Mouse (Mus musculus) cerebellum, adult 11 months (tissue): ENCODE measurements around the gene Wdr70.

ENCODE experiments used
- DNase-seq: peaks from one replicate; pipeline ENCODE4 v3.0.0; 2022

Gene Wdr70

DNA sequence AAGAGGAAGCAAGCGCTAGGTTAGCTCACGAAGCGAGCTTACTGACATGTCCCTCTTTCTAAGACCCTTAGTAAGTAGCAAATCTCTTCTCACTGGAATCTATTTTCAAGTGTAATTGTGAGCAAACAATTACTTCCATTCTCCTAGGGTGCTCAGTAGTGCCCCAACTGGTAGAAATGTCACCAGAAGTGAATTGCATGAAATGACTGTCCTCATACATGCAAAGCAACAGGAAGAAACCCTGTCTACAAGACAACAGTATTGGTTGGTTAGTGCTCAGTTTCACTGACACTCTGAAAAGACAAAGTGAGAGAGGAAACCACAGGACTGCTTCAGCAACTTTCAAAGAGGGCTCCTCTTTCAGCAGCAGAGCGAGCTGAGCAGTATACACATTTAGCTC lies 173.6 kb downstream of the Wdr70 start:
- no peak for DNase-seq

DNA sequence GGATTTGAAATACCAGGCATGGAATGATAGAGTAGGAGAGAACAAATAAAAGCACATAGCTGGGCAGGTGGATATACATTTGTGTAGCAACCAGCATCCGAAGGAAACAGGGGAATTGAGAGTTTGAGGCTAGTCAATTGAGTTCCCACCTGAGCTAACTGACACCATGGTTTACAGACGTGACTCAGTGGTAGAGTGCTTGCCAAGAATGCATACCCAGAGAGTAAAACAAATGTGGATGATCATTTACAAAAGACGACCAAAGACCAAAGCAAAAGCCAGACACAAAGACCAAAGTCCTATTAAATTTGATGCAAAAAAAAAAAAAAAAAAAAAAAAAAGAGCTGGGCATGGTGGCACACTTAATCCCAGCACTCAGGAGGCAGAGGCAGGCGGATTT lies 175.7 kb downstream of the Wdr70 start:
- DNase-seq = no peak

DNA sequence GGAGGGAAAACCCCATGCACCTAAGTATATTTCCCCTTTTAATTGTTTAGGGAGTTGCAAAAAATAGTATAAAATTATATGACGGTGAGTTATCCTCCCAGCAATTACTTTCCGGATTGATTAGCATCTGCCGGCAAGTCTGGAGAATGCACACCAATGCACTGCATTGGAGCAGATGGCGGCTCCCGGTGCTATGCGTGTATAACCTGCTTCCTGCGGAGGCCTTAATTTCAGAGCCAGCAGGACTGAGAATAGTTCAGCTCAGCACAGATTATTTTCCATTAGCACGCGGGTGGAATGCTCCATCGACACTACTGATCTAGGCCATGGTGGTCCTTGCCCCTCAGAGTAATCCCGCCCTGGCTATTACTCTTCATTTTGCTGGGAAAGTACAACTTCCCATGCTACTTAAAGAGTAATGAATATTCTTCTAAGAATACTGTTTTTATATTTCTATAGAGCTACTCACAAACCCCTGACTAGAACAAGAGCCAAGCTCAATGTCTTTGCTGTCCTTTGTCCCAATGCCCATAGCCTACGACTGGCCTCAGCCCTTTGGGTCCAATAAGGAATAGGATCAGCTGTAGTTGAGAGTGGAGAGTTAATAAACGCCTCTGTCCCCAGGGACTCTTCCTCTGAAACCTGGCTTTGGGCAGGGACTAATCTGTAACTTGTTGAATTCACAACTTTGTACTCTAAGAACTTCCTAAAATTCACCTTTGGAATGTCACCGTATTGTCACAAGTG lies 176.5 kb downstream of the Wdr70 start:
- DNase-seq = peak; percentile 53

DNA sequence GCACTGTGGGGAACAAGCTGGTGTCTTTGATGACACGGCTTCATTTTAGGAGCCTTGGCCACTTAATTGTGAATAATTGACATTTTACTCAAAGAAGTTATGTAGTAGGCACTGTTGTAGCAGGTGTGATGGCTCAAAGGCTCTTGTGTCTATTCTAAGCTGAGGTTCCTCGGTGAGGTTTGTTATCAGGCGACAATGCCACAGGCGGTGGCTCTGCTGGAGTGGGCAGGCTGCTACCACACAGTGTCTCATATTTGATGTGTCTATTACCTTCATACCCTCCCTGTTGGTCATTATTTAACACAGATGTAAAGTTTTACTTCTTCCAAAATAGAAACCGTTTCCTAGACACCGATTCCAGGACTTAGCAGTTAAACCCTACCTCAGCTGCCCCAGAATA lies 177.9 kb downstream of the Wdr70 start:
- DNase-seq = no peak

DNA sequence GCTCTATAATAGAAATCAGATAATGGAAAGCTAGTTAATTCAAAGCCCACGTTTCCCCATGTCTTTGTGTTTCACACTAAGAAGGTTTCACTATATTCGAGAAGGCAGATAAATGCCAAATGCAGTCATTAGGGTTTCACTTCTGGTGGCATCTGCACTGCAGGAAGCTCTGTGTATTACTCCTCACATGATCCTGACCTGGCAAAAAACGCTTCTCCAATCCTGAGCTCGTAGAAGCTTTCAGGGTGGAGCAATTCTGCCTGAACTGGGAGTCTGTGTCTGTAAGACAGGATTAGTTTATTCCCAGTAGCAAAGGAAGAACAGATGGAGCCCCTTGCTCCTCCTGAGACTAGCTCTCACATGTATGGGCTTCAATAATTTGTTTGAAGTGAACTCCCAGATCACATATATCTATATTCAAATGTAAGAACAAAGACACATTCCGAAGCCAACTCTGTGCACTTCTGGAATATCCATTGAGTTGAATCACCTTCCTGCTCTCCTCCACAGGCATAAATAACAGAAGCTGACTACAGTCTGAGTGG lies 192.4 kb downstream of the Wdr70 start:
- no peak for DNase-seq

DNA sequence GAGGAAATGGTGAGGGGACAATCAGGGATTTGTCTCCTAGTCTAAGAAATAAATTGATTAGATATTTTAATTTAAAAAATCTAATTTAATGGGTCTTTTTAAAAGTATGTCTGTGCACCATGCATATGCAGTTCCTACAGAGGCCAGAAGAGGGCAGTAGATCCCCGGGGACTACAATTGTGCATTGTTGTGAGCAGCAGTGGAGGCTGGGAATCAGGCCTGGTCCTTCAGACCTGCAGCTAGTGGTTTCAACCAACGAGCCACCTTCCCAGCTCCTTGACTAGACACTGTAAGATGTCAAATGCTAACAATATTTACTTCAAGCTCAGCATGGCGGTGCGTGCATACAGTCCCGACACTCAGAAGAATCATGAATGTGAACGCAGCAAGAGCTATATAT lies 199.7 kb downstream of the Wdr70 start:
- DNase-seq = no peak

DNA sequence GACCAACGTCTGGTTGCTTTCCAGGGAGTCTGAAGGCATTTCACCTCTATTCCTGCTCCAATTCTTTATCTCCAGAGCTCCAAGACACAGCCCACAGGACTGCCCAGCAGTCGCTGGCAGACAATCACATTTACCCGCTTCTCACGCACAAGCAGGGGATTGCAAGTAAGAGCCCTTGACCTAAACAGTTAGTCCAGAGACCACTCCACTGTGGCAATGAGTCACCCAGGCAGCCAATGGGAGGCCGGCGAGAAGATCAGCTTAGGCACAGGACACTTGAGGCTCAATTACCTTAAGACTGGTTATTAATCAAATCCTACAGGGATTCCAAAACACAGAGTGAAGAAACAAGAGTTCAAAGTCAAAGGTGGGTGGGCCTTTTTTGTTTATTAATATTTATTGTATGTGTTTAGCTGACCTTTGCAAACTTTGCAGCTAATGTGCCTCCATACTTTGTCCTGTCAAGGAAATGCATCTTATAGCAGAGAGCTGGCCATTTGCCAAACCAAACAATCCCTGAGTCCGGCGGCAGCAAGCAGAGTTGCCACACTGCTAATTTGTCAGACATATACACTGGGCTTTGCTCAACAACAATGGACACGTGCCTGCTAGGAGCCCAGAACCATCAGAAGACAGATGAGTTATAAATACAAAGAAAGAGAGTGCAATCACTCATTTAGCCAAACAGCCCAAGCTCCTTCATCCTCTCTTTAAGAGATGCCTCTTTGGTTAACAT lies 207.3 kb downstream of the Wdr70 start:
- no peak for DNase-seq

DNA sequence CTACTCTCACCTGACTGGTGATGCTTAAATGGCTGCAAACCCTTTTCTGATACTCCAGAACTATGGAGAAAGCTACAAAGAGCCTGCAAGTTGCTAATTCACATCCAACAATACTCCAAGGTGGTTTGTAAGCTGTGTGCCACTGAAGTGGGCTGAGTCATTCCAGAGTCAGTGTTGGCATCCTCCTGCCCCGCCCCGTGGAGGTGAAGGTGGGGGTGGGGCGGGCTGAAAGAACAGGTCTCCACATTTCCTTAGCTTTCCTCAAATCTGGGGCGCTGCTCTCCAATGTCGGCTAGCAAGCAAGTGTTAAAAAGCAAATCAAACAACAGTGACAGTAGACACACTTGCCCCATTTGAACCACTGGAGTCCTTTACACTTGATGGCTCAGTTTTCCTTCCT lies 208.7 kb downstream of the Wdr70 start:
- DNase-seq = no peak

DNA sequence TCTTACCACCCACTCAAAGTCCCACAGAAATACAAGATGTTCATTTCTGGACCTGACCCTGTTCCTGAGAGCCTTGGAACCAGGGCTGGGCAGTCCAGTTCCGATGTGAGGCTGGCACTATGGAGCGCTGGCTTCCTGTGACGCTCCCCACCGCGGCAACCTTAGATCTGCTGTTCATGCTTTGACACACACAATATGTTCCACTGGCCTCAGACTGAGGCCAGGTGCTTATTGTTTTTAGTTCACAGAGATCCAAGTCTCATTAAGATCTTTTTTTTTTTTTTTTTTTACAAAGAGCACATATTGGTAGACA lies 209.7 kb downstream of the Wdr70 start:
- no peak for DNase-seq

DNA sequence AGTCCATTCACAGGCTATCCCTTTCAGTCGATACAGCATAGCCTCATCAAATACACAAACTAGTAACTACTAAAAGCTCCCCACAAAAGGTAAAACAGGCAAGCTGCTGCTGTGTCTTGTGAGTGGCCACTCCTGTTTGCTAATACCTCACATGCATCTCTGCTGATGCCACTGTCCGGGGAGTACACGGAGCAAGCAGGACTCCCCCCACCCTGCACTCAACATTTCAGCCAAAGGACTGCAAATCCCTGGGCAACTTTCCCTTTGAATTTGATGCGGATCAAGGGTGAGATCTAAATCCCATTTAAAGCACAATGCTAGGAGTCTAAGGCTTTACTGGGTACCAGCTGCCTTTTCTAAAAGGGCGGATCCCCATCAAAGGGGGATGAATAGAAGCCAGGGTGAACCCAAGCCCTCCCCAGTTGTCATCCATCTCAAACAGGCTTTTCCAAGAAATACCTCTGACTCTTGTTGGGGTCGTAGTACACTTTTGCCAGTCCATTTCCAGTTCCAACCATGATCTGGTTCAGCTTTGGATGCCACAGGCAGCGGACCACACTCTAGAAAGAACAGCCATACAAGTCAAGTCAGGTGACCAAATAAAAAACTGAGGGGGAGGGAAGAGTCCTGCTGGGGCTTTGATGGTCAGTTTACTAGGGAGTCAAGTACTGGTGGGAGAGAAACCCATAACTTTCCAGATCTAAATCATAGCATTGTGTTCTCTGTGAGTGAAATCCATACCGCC lies 210.2 kb downstream of the Wdr70 start:
- DNase-seq = no peak

DNA sequence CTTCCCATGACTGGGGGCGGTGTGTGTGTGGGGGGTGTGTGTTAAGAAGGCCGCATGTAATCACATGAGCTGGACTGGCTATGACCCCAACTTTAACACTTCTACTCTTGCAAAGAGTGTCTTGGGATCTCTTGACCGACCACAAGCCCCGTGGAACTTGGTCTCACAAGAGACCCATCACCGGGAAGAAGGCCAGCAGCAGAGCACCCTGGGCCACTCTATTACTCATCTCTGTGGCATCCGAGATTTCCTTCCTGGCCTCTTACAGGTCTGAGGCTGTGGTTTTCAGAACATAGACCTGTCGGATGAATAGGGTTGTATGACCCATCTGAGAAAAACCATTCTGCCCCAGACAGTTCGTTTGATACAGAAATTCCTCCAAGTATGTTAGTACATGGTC lies 212.4 kb downstream of the Wdr70 start:
- no peak for DNase-seq

DNA sequence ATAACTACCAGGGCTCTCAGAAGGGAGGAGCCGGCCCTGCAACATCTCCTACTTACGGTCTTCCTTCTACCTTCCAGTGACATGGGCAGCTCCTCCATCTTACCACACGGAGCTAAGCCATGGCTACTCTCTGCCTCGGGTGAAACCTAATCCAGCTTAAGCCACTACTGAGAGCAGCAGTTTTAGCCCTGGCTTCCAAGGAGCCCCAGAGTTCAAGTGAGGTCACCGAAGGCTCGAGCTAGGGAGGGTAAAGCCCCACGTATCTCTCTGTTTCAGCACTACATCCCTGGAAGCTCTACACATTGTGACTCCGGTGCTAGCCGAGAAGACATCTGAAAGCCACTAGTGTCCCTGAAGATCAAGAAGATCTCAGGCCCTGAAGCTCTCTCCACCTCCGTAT lies 213.9 kb downstream of the Wdr70 start:
- no peak for DNase-seq

DNA sequence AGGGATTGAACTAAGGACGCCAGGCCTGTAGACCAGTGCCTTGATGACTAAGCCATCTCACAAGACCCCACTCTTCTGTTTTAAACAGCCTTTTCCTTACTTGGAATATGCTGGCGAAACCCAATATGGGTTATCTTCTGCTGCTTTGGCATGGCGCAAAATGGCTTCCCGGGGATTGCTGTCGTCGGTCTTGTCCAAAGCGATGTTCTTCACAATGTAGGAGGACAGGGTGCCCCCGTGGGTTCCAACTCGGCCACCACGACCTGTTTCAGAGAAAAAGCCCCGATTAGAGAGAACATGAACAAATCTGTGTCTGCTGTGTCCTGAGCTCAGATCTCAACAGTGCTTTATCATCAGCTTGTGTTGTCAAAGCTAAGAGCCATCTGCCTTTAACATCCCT lies 214.8 kb downstream of the Wdr70 start:
- no peak for DNase-seq

DNA sequence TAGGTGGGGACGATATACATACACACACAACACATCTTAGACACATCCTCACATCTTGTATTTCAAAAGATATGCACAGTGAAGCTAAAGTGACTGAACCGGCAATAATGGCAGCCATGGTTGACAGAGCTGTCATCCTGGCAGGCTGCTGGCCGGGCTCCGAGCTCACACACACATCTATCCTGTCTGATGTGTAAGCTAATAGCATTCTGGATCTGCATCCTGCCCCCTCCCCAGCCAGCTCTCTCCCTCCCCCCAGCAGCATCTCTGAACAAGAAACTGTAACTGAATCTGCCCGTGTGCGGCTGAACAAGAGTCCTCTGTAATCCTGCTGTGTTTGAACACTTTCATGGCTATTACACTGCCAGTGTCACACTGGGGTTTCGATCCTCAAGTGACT lies 219.1 kb downstream of the Wdr70 start:
- DNase-seq = no peak

DNA sequence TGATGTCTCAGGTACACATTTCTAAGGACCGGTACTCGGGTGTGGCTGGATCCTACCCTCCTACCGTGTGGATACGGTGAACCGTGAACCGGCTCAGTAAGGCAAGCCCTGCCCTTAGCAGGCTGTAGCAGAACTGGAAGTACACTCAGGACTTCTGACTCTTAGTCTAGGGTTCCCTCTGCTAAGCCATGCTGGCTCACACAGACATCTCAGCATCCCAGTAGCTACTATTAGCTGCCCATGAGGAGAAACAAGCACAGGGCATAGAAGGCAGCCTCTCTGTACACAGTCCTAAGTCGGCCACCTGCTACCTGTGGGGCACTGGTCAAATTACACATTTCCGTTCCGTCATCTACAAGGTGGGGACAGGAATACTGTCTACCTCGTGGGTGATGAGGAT lies 220.1 kb downstream of the Wdr70 start:
- DNase-seq = no peak

DNA sequence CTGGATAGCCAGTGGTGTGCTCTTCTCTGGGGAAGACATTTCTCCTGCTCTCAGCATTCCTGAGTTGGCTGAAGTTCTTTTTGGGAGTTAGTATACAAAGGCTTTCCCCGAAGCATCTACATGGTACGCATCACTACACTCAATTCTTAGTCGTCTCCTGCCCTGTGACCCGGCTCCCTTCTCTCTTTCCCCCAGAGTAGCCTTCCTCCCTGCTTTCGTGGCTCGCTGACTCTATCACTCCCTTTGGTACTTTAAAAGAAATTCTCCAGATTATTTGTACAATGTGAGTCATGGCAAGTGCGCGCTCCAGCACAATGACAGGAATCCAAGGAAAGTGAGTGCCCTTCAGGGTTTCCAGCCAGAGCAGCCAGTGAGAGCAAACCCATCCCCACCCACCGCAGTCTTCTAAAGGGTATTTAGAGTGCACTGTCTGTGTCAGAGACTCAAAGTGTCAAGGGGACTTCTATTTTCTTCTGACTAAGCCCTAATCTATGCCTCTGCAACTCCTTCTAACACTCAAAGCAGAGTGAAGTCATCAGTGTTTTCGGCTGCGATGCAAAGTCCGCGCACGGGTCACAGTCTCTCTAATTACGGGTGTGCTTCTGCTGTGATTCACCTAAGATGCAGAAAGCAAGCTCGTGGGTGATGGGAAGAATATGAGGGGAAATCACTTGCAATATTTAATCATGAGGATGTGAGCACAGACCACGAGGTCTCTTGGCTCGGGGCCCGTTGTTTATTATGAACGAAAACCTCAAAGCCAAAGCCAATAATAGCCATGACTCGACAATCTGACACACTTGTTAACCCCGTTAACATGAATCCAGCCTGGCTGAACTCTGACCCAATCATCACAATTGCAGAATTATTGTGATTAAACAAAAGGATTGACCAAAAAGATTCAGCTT lies 221.2 kb downstream of the Wdr70 start:
- no peak for DNase-seq

DNA sequence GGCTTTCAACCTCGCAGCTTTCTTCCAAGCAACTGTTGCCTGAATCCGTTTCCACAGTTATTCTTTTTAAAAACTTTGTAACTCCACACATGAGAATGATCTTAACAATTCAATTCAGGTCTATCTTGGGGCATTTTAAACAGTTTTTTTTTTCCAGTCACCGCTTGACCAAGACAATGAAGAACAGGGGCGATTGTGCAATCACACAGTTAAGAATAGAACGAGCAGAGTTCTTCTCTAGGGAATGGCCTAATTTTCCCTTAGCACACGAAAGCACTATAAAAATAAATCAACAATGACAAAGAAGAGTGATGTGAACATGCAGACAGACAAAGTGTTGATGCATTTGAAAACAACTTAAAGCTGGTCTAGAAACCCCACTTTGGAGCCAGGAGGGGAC lies 223.1 kb downstream of the Wdr70 start:
- DNase-seq = no peak

DNA sequence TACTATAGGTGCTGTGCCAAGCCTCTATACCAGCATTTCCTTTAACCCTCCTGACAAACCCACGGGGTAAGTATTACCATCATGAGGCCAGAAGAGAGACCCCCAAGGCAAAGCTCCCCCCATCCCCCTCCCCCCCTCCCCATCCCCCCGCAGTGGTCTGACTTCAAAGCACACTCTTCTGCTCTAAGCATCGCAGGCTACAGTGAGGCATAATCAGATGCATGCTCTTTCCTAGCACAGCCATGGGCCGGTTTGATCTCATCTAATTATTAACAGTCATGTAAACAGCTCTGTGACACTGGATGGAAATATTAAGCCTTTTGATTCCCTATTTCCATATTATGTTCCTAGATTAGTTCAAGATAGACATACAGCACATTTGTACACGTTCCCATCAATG lies 226.5 kb downstream of the Wdr70 start:
- no peak for DNase-seq

DNA sequence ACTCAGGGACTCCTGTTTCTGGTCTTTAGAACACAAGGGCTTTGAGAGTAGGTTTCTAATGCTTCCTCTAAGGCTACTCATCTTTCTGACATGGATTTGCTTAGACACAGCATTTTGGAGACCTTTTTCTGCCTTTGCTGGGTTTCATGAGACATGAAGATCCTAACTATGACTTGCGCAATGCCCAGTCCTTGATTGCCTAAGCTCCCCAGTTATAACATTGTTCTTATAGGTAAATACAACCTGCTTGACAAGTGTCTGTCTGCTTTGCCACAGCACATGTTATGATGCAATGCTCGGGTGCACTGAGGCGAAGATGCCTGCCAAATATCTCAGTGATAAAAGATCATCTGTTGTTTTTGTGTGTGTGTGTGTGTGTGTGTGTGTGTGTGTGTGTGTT lies 233.7 kb downstream of the Wdr70 start:
- DNase-seq = no peak

DNA sequence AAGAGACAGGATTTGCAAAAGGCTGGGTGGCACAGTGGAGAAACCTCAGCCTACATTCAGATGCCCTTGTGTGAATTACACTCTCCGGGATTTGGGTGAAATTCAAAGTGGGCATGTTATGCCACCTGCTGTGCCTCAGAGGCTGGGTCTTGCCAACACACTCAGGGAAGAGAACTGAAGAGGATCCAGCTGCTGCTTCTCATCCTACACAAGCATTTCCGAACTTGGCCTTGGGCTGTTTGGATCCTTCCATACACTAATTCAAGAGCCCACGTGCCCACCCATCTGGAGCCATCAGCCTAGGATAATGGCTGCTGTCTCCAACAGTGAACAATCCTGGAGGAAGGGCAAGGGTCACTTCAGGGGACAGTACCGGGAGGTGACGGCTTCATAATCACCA lies 235.7 kb downstream of the Wdr70 start:
- no peak for DNase-seq

DNA sequence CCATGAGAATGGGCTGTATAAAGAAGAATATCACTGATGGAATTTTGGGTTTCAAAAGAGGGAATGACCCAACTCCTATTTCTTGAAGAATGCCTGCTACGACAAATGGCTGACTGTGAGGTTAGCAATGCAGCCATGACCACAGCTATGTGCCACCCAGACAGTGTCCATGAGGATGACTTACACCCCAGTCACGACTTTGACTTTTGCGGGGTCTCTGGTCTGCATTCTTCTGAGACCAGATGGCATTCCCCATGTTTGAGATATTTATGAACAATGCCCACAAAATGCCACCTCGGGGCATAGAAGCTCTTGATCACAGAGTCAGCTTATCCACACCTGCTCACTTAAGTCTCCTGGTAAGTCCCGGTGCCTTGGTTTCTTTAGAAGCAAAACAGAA lies 236.1 kb downstream of the Wdr70 start:
- no peak for DNase-seq

DNA sequence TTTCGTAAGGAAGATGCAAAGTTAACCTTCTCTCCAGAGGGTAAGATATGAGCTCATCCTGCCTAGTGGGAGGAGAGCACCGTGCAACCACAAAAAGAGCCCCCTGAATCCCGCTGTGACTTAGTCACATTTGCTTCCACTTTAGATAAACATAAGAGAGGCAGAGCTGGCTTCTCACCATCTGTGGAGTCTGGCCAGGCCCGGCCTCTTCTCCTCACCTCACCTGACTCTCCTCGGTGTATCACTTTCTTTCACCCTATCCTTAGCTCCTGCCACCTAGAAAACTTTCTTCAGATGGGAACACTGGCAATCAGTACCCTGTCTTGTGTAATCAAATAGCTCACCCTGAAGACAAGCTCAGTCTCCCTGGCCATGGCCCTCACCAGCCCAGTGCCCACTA lies 240.2 kb downstream of the Wdr70 start:
- no peak for DNase-seq

DNA sequence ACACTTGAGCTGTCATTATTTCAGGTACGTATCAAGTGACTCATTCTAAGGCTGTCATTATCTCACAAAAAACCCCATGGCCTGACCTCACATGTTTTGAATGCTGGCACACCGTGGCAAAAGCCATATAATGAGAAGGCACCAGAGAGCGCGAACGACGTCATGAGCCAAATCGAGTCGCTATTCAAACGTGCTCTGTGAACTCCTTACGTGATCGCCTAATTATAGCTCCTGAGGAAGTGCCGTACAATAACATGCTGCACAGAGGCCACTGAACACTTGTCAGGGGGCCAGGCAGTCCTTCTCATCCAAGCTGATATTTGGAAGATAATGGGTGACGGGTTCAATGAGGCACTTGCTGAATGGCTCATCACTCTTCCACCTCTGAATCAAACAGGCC lies 241.6 kb downstream of the Wdr70 start:
- DNase-seq = no peak
